Mouse (Mus musculus): ENCODE measurements around the gene Gm13691.

GRCm38 (mm10) chr2:83941378-83941777, 49.0 kb upstream of the Gm13691 start:
- TF ChIP-seq POLR2A (IDR thresholded peaks at IDR 0.05; ENCODE audit: borderline replicate concordance, low read depth, low read length) = no peak
- no peak for TF ChIP-seq CTCF (IDR thresholded peaks at IDR 0.05; ENCODE audit: low read depth, low read length)
